Mouse (Mus musculus) myocyte (in vitro differentiated cells): Measurements from ENCODE around the gene C1qtnf7.

Source experiments
- E2F4 ChIP-seq: IDR thresholded peaks from one replicate; pipeline ENCODE4 v1.6.1; 2011; ENCODE audit warnings: mild to moderate bottlenecking, control low read depth, moderate library complexity; ENCODE audit not compliant: insufficient read depth
- MAX ChIP-seq: IDR thresholded peaks from one replicate; pipeline ENCODE4 v1.6.1; 2011; ENCODE audit warnings: low read depth, mild to moderate bottlenecking, control low read depth
- MYOD1 ChIP-seq, 3 experiments: IDR thresholded peaks; one replicate each; pipeline ENCODE4 v1.6.1; 2011; ENCODE audit warnings: control low read depth in 2 of 3, low read depth in 2 of 3, mild to moderate bottlenecking in 2 of 3, moderate library complexity in 1 of 3; ENCODE audit not compliant: insufficient read length in 2 of 3, control insufficient read depth in 1 of 3
- MYOG ChIP-seq, 3 experiments: IDR thresholded peaks; one replicate each; pipeline ENCODE4 v1.6.1; 2011; ENCODE audit warnings: control low read depth in 2 of 3, low read depth in 2 of 3, mild to moderate bottlenecking in 2 of 3; ENCODE audit not compliant: insufficient read length in 2 of 3, control insufficient read depth in 1 of 3, insufficient read depth in 1 of 3
- POLR2A ChIP-seq: IDR thresholded peaks from one replicate; pipeline ENCODE4 v1.6.1; 2011; ENCODE audit warnings: low read depth, mild to moderate bottlenecking, control low read depth, moderate library complexity; ENCODE audit not compliant: insufficient read length
- POLR2AphosphoS2 ChIP-seq: IDR thresholded peaks from one replicate; pipeline ENCODE4 v1.6.1; 2011; ENCODE audit warnings: low read depth, control low read depth; ENCODE audit not compliant: insufficient read length
- TCF12 ChIP-seq: IDR thresholded peaks from one replicate; pipeline ENCODE4 v1.6.1; 2011; ENCODE audit warnings: mild to moderate bottlenecking, control low read depth; ENCODE audit not compliant: poor library complexity, insufficient read depth, severe bottlenecking
- TCF3 ChIP-seq: IDR thresholded peaks from one replicate; pipeline ENCODE4 v1.6.1; 2011; ENCODE audit warnings: low read depth, control low read depth; ENCODE audit not compliant: insufficient read length
- USF1 ChIP-seq: IDR thresholded peaks from one replicate; pipeline ENCODE4 v1.6.1; 2011; ENCODE audit warnings: low read depth, mild to moderate bottlenecking, control low read depth, moderate library complexity

DNA sequence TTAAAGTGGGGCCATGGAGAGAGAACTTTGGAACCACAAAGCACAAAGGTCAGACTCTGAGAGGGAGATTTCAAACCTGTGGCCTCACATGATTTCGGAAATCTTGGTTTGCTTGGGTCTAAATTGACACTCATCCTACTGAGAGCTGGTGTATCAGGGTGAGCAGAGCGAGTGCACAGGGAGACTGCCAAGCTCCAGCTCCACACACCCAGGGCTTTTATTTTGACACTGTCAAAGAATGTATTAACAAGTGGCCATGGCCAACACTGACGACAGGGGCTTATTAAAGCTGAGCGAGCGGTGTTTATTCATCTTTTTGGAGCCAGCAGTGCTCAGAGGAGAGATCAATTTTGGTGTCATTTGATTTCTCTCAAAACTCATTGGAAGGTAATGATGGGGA is 149.8 kb downstream of the C1qtnf7 start:
- no peak for TF ChIP-seq USF1
- no peak for TF ChIP-seq POLR2A
- no peak for TF ChIP-seq MAX
- no peak for TF ChIP-seq E2F4
- no peak for TF ChIP-seq MYOD1 (IDR thresholded peaks at IDR 0.05; ENCODE audit: control insufficient read depth in 1 of 3, insufficient read length in 2 of 3, low read depth in 2 of 3)
- TF ChIP-seq POLR2AphosphoS2, result no peak
- no peak for TF ChIP-seq TCF12
- no peak for TF ChIP-seq MYOG (IDR thresholded peaks at IDR 0.05; ENCODE audit: control insufficient read depth in 1 of 3, insufficient read depth in 1 of 3, insufficient read length in 2 of 3, low read depth in 2 of 3)
- no peak for TF ChIP-seq TCF3
